11 mouse cellular contexts compared by ENCODE assay signal in genomic region chr9:104269349-104269871, GRCm38 (mm10). TPM values are rescaled to one million over a fixed set of nuclear protein-coding genes. Genes with fewer than 3 reads are reported as not detected.
A peak's percentile ranks its signal among the peaks of the same experiment; 100 is the strongest.
DNase-seq lines count a peak whose midpoint lies in the region; ATAC-seq and TF ChIP-seq lines count a peak whose summit lies in the region.
"Had no signal": no experiment of that assay in that cellular context is flagged by ENCODE, and none has a peak within 500 bp of the region (broad histone marks: within the 10 kb centered on the region; RNA-seq: fewer than 3 reads in every experiment).

No protein-coding gene starts in this region.

- peak overlapping the region; percentile 10; the same call in 1 of the 2 replicates for H3K27ac ChIP-seq in bone marrow, adult 2 months (ENCODE audit: control insufficient read depth, insufficient read depth, low read depth, low read length, poor library complexity)
- no peak overlapping the region for H3K27ac ChIP-seq in intestine, embryonic 15.5 days
- no peak overlapping the region for H3K27ac ChIP-seq in forebrain, embryonic 14.5 days (ENCODE audit: low read depth, low read length)

- H3K4me3 ChIP-seq in bone marrow, adult 2 months (replicated peaks; ENCODE audit: control insufficient read depth, low read depth, low read length): no peak overlapping the region
- H3K4me3 ChIP-seq in intestine, embryonic 15.5 days (replicated peaks): no peak overlapping the region
- no peak overlapping the region for H3K4me3 ChIP-seq in forebrain, embryonic 14.5 days (ENCODE audit: low read depth, low read length)

- H3K36me3 ChIP-seq in intestine, embryonic 15.5 days: no peaks in the 10 kb centered on the region
- no peaks in the 10 kb centered on the region for H3K36me3 ChIP-seq in forebrain, embryonic 14.5 days (ENCODE audit: control insufficient read depth, insufficient read depth, low read length)

- H3K9me3 ChIP-seq in intestine, embryonic 15.5 days: no peaks in the 10 kb centered on the region
- H3K9me3 ChIP-seq in forebrain, embryonic 14.5 days (replicated peaks; ENCODE audit: control insufficient read depth, low read length): no peaks in the 10 kb centered on the region

- no peak for TF ChIP-seq POLR2A in bone marrow, adult 2 months (IDR thresholded peaks at IDR 0.05; ENCODE audit: borderline replicate concordance, control insufficient read depth, low read depth, low read length)

- H3K27me3 ChIP-seq in intestine, embryonic 15.5 days (replicated peaks): no peaks in the 10 kb centered on the region
- no peaks in the 10 kb centered on the region for H3K27me3 ChIP-seq in forebrain, embryonic 14.5 days (replicated peaks; ENCODE audit: control insufficient read depth, insufficient read depth, low read length)

- intact Hi-C loops in left cerebral cortex, postnatal 4 days (cut with DNase I): no loop called here

- peak; percentile 92 for ATAC-seq in intestine, embryonic 15.5 days
- no peak for ATAC-seq in forebrain, embryonic 14.5 days

- 3% methylated on average over 10 of the region's 10 CpGs for WGBS in bone marrow, adult 2 months
- WGBS in intestine, embryonic 15.5 days: 20% methylated on average over 10 of the region's 10 CpGs
- 41% methylated on average over 10 of the region's 10 CpGs for WGBS in forebrain, embryonic 14.5 days

- H3K4me1 ChIP-seq in bone marrow, adult 2 months (ENCODE audit: control insufficient read depth, insufficient read depth, low read length): no peaks in the 10 kb centered on the region; the same call in 1 of the 2 replicates
- no peaks in the 10 kb centered on the region for H3K4me1 ChIP-seq in intestine, embryonic 15.5 days (replicated peaks)
- no peaks in the 10 kb centered on the region for H3K4me1 ChIP-seq in forebrain, embryonic 14.5 days (ENCODE audit: control insufficient read depth, insufficient read depth, low read length)

- no peak for TF ChIP-seq CTCF in bone marrow, adult 2 months (IDR thresholded peaks at IDR 0.05; ENCODE audit: control insufficient read depth, insufficient read depth, low read length)

- H3K9ac ChIP-seq in intestine, embryonic 15.5 days: no peak overlapping the region
- no peak overlapping the region for H3K9ac ChIP-seq in forebrain, embryonic 14.5 days (ENCODE audit: low read length)

- peak; percentile 19 to 54 for DNase-seq in left cerebral cortex, adult 18-20 months (ENCODE audit: low spot score in 2 of 2)
- no peak for DNase-seq in left cerebral cortex, postnatal 4 days
- DNase-seq in retina, postnatal 7 days (ENCODE audit: low read depth, low spot score): peak; percentile 51
- no peak for DNase-seq in MN1 (ENCODE audit: low spot score)
- no peak for DNase-seq in forebrain, embryonic 14.5 days (ENCODE audit: low spot score)
- no peak for DNase-seq in layer of hippocampus, postnatal 36 days
- DNase-seq: kidney, adult 9 months; lung, postnatal 4 days; thymus, postnatal 4 days had no signal

- H3K4me2 ChIP-seq in intestine, embryonic 15.5 days (replicated peaks): 0 out of 2 replicates have a peak overlapping the region, but pooled peaks have one; percentile 18
- no peak overlapping the region for H3K4me2 ChIP-seq in forebrain, embryonic 14.5 days (ENCODE audit: low read length)

RNA-seq across cellular contexts. Expression of gene Dnajc13, which starts 6.7 kb away (rescaled TPM):
- 10 to 100 TPM; 72.3 to 73.1 TPM for total RNA-seq in left cerebral cortex, adult 18-20 months (2021)
- total RNA-seq in left cerebral cortex, postnatal 4 days (2021): 100 to 1,000 TPM in 1 of 2 experiments, 10 to 100 TPM in 1; 90.2 to 100 TPM
- polyA plus RNA-seq in bone marrow, adult 2 months (2011; ENCODE audit: insufficient read depth, insufficient read length, low replicate concordance, missing spikeins): 10.0 and 15.6 TPM in 2 replicates
- 19.1 and 21.8 TPM in 2 replicates for polyA plus RNA-seq in intestine, embryonic 15.5 days (2015; fragmentation: Nextera tagmentation; extraction: Ambion mirVana)
- 17.3 and 17.5 TPM in 2 replicates for polyA plus RNA-seq in forebrain, embryonic 14.5 days (2014; fragmentation: Nextera tagmentation; extraction: Ambion mirVana)
- 10 to 100 TPM; 61.7 to 70.3 TPM for total RNA-seq in layer of hippocampus, postnatal 36 days (2021)

Comparison
In these comparisons a context has a peak if more than half of its experiments do, and no peak if none do; other contexts are left out.
1. DNase-seq: peak in left cerebral cortex, adult 18-20 months (2 of 2) and retina, postnatal 7 days (single experiment); none in left cerebral cortex, postnatal 4 days (single experiment), MN1 (single experiment), forebrain, embryonic 14.5 days (single experiment) and layer of hippocampus, postnatal 36 days (0 of 2).